Mouse (Mus musculus) ovary, postnatal 36 days (tissue): ENCODE measurements at regions not wholly inside any gene's neighbourhood (a gene's known extent, or its start where the extent isn't known, plus 50 kb on each side); places are given as distances from the start of the nearest gene placed in this dataset.

ENCODE experiments used
- DNase-seq: peaks from one replicate; pipeline ENCODE4 v3.0.0; 2022; ENCODE audit warnings: low spot score, mixed read lengths

GRCm38 (mm10) chr5:43339671-43340070 lies 106.7 kb downstream of the Cpeb2 start:
- no peak for DNase-seq

GRCm38 (mm10) chr5:43341475-43341874 lies 108.5 kb downstream of the Cpeb2 start:
- no peak for DNase-seq

- DNase-seq, result no peak
Observed at GRCm38 (mm10) chr5:43344441-43344840, 111.5 kb downstream of the Cpeb2 start.

- DNase-seq, result no peak
Observed at GRCm38 (mm10) chr5:43350987-43351386, 118.0 kb downstream of the Cpeb2 start.

- DNase-seq, result no peak
Observed at GRCm38 (mm10) chr5:43353021-43353990, 120.3 kb downstream of the Cpeb2 start.

GRCm38 (mm10) chr5:43354351-43354942 lies 121.5 kb downstream of the Cpeb2 start:
- peak; percentile 5 for DNase-seq

- peak; percentile 83 for DNase-seq
Observed at GRCm38 (mm10) chr5:43355026-43355580, 122.1 kb downstream of the Cpeb2 start.

- DNase-seq, result no peak
Observed at GRCm38 (mm10) chr5:43355832-43356231, 122.9 kb downstream of the Cpeb2 start.

GRCm38 (mm10) chr5:43357100-43357680 lies 124.2 kb downstream of the Cpeb2 start:
- no peak for DNase-seq

GRCm38 (mm10) chr5:43357901-43358300 lies 124.9 kb downstream of the Cpeb2 start:
- no peak for DNase-seq

- no peak for DNase-seq
Observed at GRCm38 (mm10) chr5:43358928-43359765, 126.2 kb downstream of the Cpeb2 start.

GRCm38 (mm10) chr5:43360298-43360697 lies 127.3 kb downstream of the Cpeb2 start:
- no peak for DNase-seq

- no peak for DNase-seq
Observed at GRCm38 (mm10) chr5:43361026-43361425, 128.1 kb downstream of the Cpeb2 start.

GRCm38 (mm10) chr5:43372385-43372784 lies 139.4 kb downstream of the Cpeb2 start:
- DNase-seq, result no peak

- DNase-seq, result no peak
Observed at GRCm38 (mm10) chr5:43384689-43385375, 130.5 kb upstream of the C1qtnf7 start.

GRCm38 (mm10) chr5:43390997-43391396 lies 124.3 kb upstream of the C1qtnf7 start:
- DNase-seq, result no peak

- peak; percentile 30 for DNase-seq
Observed at GRCm38 (mm10) chr5:43391412-43392029, 123.8 kb upstream of the C1qtnf7 start.

GRCm38 (mm10) chr5:43392908-43393545 lies 122.3 kb upstream of the C1qtnf7 start:
- no peak for DNase-seq

GRCm38 (mm10) chr5:43417259-43417658 lies 98.1 kb upstream of the C1qtnf7 start:
- DNase-seq, result no peak
